ENCODE assay signal across 21 mouse cellular contexts in the genomic region with DNA sequence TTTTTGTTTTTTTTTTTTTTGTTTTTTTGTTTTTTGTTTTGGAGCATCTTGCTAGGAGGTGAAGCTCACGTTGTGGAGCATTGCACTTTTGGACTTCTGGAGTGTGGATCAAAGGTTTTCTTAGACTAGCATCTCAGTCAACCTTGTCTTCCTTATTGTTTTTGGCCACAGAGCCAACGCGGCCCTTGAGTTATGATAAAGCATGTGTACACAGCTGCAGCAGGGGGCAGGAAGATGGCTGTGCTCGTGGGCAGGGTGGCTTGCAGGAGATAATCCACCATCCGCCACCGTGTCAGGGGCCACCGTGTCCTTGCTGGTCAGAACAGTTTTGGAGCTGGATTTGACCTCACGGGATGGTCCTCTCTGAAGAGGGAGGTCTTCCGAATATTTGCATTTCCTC. TPM values are rescaled to one million over a fixed set of nuclear protein-coding genes. Genes with fewer than 3 reads are reported as not detected.
DNase-seq lines count a peak whose midpoint lies in the region; ATAC-seq and TF ChIP-seq lines count a peak whose summit lies in the region.
"Had no signal": no experiment of that assay in that cellular context is flagged by ENCODE, and none has a peak within 500 bp of the region (broad histone marks: within the 10 kb centered on the region; RNA-seq: fewer than 3 reads in every experiment).

No protein-coding gene starts in this region.

- WGBS in heart, embryonic 13.5 days = 33% methylated on average over 9 of the region's 9 CpGs
- WGBS in heart, embryonic 10.5 days = 46% methylated on average over 9 of the region's 9 CpGs
- WGBS in kidney, embryonic 14.5 days = 42% methylated on average over 9 of the region's 9 CpGs

- H3K4me3 ChIP-seq in heart, embryonic 13.5 days = no peak overlapping the region
- H3K4me3 ChIP-seq in heart, embryonic 10.5 days = no peak overlapping the region
- H3K4me3 ChIP-seq in kidney, embryonic 14.5 days (ENCODE audit: low read length) = no peak overlapping the region
- H3K4me3 ChIP-seq in testis, adult 2 months (ENCODE audit: control insufficient read depth, low read depth, low read length) = no peak overlapping the region
- H3K4me3 ChIP-seq: forebrain, embryonic 13.5 days; layer of hippocampus, adult 2 months; lung, embryonic 15.5 days had no signal

- H3K4me2 ChIP-seq in heart, embryonic 13.5 days = 0 out of 2 replicates have a peak overlapping the region, but pooled peaks have one; percentile 21
- no peak overlapping the region for H3K4me2 ChIP-seq in kidney, embryonic 14.5 days (replicated peaks; ENCODE audit: low read depth, low read length)
- H3K4me2 ChIP-seq: forebrain, embryonic 13.5 days; lung, embryonic 15.5 days had no signal

- H3K9me3 ChIP-seq in heart, embryonic 13.5 days = no peaks in the 10 kb centered on the region
- no peaks in the 10 kb centered on the region for H3K9me3 ChIP-seq in heart, embryonic 10.5 days
- H3K9me3 ChIP-seq in kidney, embryonic 14.5 days (ENCODE audit: control insufficient read depth, low read length) = 0 out of 2 replicates have a peak, but pooled peaks cover 3% of the 10 kb centered on the region
- H3K9me3 ChIP-seq: forebrain, embryonic 13.5 days; lung, embryonic 15.5 days had no signal

- TF ChIP-seq CTCF in testis, adult 2 months (IDR thresholded peaks at IDR 0.05; ENCODE audit: control insufficient read depth, insufficient read depth, insufficient replicate concordance, low read depth, low read length) = no peak

- no peaks in the 10 kb centered on the region for H3K27me3 ChIP-seq in heart, embryonic 13.5 days (replicated peaks)
- no peaks in the 10 kb centered on the region for H3K27me3 ChIP-seq in heart, embryonic 10.5 days (ENCODE audit: insufficient read depth, poor library complexity, severe bottlenecking)
- no peaks in the 10 kb centered on the region for H3K27me3 ChIP-seq in kidney, embryonic 14.5 days (ENCODE audit: control insufficient read depth, insufficient read depth, low read length)
- H3K27me3 ChIP-seq in testis, adult 2 months (ENCODE audit: control insufficient read depth, insufficient read depth, low read length) = no peaks in the 10 kb centered on the region
- H3K27me3 ChIP-seq: lung, embryonic 15.5 days had no signal

- no peak for DNase-seq in heart, embryonic 10.5 days (ENCODE audit: low spot score)
- DNase-seq in kidney, postnatal 4 days = peak; percentile 21 to 33
- no peak for DNase-seq in testis, postnatal 14 days (ENCODE audit: low spot score)
- no peak for DNase-seq in yolk sac, embryonic 10.5 days (ENCODE audit: low spot score)
- DNase-seq: adrenal gland, postnatal 36 days; cerebellum, adult 11-12 months; cerebellum, postnatal 14 days; gastrocnemius, postnatal 10 days; heart, adult 11 months; heart, postnatal 10 days; layer of hippocampus, postnatal 36 days; lung, postnatal 4 days; right cerebral cortex, adult 18-20 months; thymus, adult 18-20 months had no signal

- no peak overlapping the region for H3K9ac ChIP-seq in heart, embryonic 13.5 days
- no peak overlapping the region for H3K9ac ChIP-seq in kidney, embryonic 14.5 days (ENCODE audit: low read depth, low read length)
- H3K9ac ChIP-seq: forebrain, embryonic 13.5 days; liver, embryonic 14.5 days; lung, embryonic 15.5 days had no signal

- peaks cover 39% of the 10 kb centered on the region for H3K4me1 ChIP-seq in heart, embryonic 13.5 days
- H3K4me1 ChIP-seq in heart, embryonic 10.5 days = peaks cover 26% of the 10 kb centered on the region
- no peaks in the 10 kb centered on the region; the same call in 1 of the 2 replicates for H3K4me1 ChIP-seq in kidney, embryonic 14.5 days (ENCODE audit: control insufficient read depth, insufficient read depth, low read length)
- H3K4me1 ChIP-seq in testis, adult 2 months (ENCODE audit: control insufficient read depth, insufficient read depth, low read length) = no peaks in the 10 kb centered on the region

- H3K27ac ChIP-seq in heart, embryonic 13.5 days (replicated peaks) = no peak overlapping the region
- H3K27ac ChIP-seq in heart, embryonic 10.5 days = no peak overlapping the region
- no peak overlapping the region for H3K27ac ChIP-seq in kidney, embryonic 14.5 days (ENCODE audit: low read depth, low read length)
- peak overlapping the region; percentile 9 for H3K27ac ChIP-seq in testis, adult 2 months (ENCODE audit: control insufficient read depth, insufficient read depth, low read depth, low read length)
- H3K27ac ChIP-seq: forebrain, embryonic 13.5 days; layer of hippocampus, adult 2 months; liver, embryonic 14.5 days; lung, embryonic 15.5 days had no signal

- TF ChIP-seq POLR2A in testis, adult 2 months (IDR thresholded peaks at IDR 0.05; ENCODE audit: control insufficient read depth, low read depth, low read length) = no peak

- ATAC-seq in heart, embryonic 13.5 days (ENCODE audit: extremely low read depth, insufficient number of reproducible peaks, low FRiP score, low TSS enrichment) = no peak
- no peak for ATAC-seq in kidney, embryonic 14.5 days (ENCODE audit: low FRiP score, low TSS enrichment)
- ATAC-seq: forebrain, embryonic 13.5 days had no signal

- peaks cover 6% of the 10 kb centered on the region; the same call in 1 of the 2 replicates for H3K36me3 ChIP-seq in heart, embryonic 13.5 days
- no peaks in the 10 kb centered on the region for H3K36me3 ChIP-seq in heart, embryonic 10.5 days
- H3K36me3 ChIP-seq in kidney, embryonic 14.5 days (ENCODE audit: control insufficient read depth, insufficient read depth, low read length) = no peaks in the 10 kb centered on the region
- no peaks in the 10 kb centered on the region for H3K36me3 ChIP-seq in testis, adult 2 months (ENCODE audit: control insufficient read depth, insufficient read depth, low read length)
- H3K36me3 ChIP-seq: lung, embryonic 15.5 days had no signal

RNA-seq across cellular contexts. Expression of a gene that starts 29.4 kb away (rescaled TPM):
- polyA plus RNA-seq in heart, embryonic 13.5 days (2015; fragmentation: Nextera tagmentation; extraction: Ambion mirVana) = 45.7 and 50.4 TPM in 2 replicates
- 49.2 and 69.8 TPM in 2 replicates for polyA plus RNA-seq in heart, embryonic 10.5 days (2016; fragmentation: Nextera tagmentation; extraction: Ambion mirVana)
- polyA plus RNA-seq in kidney, embryonic 14.5 days (2014; fragmentation: Nextera tagmentation; extraction: Ambion mirVana) = 14.5 and 23.0 TPM in 2 replicates
- polyA plus RNA-seq in testis, adult 2 months (2012; rRNA removed) = 9.3 and 11.0 TPM in 2 replicates

Comparison
In these comparisons a context has a peak if more than half of its experiments do, and no peak if none do; other contexts are left out.
1. DNase-seq: peak in kidney, postnatal 4 days (2 of 2); none in heart, embryonic 10.5 days (single experiment), testis, postnatal 14 days (single experiment) and yolk sac, embryonic 10.5 days (single experiment).